Mouse (Mus musculus): ENCODE results near the gene Cdc20. TPM values are rescaled to one million over a fixed set of nuclear protein-coding genes. Genes with fewer than 3 reads are reported as not detected.

The Cdc20 gene
- polyA plus RNA-seq, 1 experiment from 2014 or later: 275 TPM

Other genes starting within 250 kb of the Cdc20 start
- gene Ptprf, start 145.9 kb downstream of the Cdc20 start, polyA plus RNA-seq (2015; fragmentation: Nextera tagmentation; extraction: Ambion mirVana): 64.2 and 64.4 TPM in 2 replicates
- 7.0 and 8.5 TPM in 2 replicates for gene Szt2, start 28.1 kb downstream of the Cdc20 start, polyA plus RNA-seq (2015; fragmentation: Nextera tagmentation; extraction: Ambion mirVana)
- gene Med8, start 28.0 kb downstream of the Cdc20 start, polyA plus RNA-seq (2015; fragmentation: Nextera tagmentation; extraction: Ambion mirVana): 100 and 101 TPM in 2 replicates
- gene Elovl1, start 9.3 kb downstream of the Cdc20 start, polyA plus RNA-seq (2015; fragmentation: Nextera tagmentation; extraction: Ambion mirVana): 93.5 and 104 TPM in 2 replicates
- gene Mpl, start 20.2 kb upstream of the Cdc20 start, polyA plus RNA-seq (2015; fragmentation: Nextera tagmentation; extraction: Ambion mirVana): 0.32 and 0.40 TPM in 2 replicates
- 48.1 and 53.8 TPM in 2 replicates for gene Tie1, start 52.7 kb upstream of the Cdc20 start, polyA plus RNA-seq (2015; fragmentation: Nextera tagmentation; extraction: Ambion mirVana)
- gene 2610528J11Rik, start 89.6 kb upstream of the Cdc20 start, polyA plus RNA-seq (2015; fragmentation: Nextera tagmentation; extraction: Ambion mirVana): 21.4 and 21.7 TPM in 2 replicates
- 5.6 and 6.7 TPM in 2 replicates for gene Tmem125, start 106.7 kb upstream of the Cdc20 start, polyA plus RNA-seq (2015; fragmentation: Nextera tagmentation; extraction: Ambion mirVana)
- gene Cfap57, start 183.4 kb upstream of the Cdc20 start, polyA plus RNA-seq (2015; fragmentation: Nextera tagmentation; extraction: Ambion mirVana): 0.21 and 0.22 TPM in 2 replicates
- gene Ebna1bp2, start 183.4 kb upstream of the Cdc20 start, polyA plus RNA-seq (2015; fragmentation: Nextera tagmentation; extraction: Ambion mirVana): 148 and 163 TPM in 2 replicates
- not detected in 2 replicates for gene Olfr62, start 221.6 kb upstream of the Cdc20 start, polyA plus RNA-seq (2015; fragmentation: Nextera tagmentation; extraction: Ambion mirVana)